Mouse (Mus musculus) leukemia stem cell, adult 10-12 weeks (primary cell): ENCODE measurements around the gene Fam47e. TPM values are rescaled to one million over a fixed set of nuclear protein-coding genes. Genes with fewer than 3 reads are reported as not detected.

Experiments used
- polyA plus RNA-seq: library from polyadenylated mRNA; stranded (reverse); fragments of >175 nt; gene quantifications from 2 replicates; pipeline ENCODE4 v1.2.3, GENCODE M21; 2012; ENCODE audit warnings: low replicate concordance

Fam47e gene
- not detected in 2 replicates for polyA plus RNA-seq

GRCm38 (mm10) chr5:92554891-92555511 lies at the start of gene Fam47e:
Gene Fam47e (plus strand): TSS chr5:92555069.

GRCm38 (mm10) chr5:92506733-92507132 lies 48.1 kb upstream of the Fam47e start, which contains the start of gene Scarb2:
Gene Scarb2 (minus strand): TSS chr5:92506833.

GRCm38 (mm10) chr5:92602691-92603690 lies 48.1 kb downstream of the Fam47e start, which contains the start of gene Stbd1:
Gene Stbd1 (plus strand): TSS chr5:92603041.

Other genes with a start within 250 kb of the Fam47e start
- 53.0 and 55.4 TPM in 2 replicates for gene Sdad1, start 244.6 kb upstream of the Fam47e start, polyA plus RNA-seq
- gene Cxcl9, start 227.0 kb upstream of the Fam47e start, polyA plus RNA-seq = 1.5 and 2.3 TPM in 2 replicates
- gene Art3, start 223.2 kb upstream of the Fam47e start, polyA plus RNA-seq = not detected in 2 replicates
- gene Cxcl10, start 206.2 kb upstream of the Fam47e start, polyA plus RNA-seq = 0.77 TPM in 1 of 2 replicates, not detected in the other
- gene Nup54, start 119.8 kb upstream of the Fam47e start, polyA plus RNA-seq = 2.9 and 27.9 TPM in 2 replicates
- 6.4 and 7.3 TPM in 2 replicates for gene Scarb2, start 48.2 kb upstream of the Fam47e start, polyA plus RNA-seq
- 0.34 and 0.85 TPM in 2 replicates for gene Stbd1, start 48.0 kb downstream of the Fam47e start, polyA plus RNA-seq
- not detected in 2 replicates for gene Ccdc158, start 120.2 kb downstream of the Fam47e start, polyA plus RNA-seq
- 0.15 and 1.7 TPM in 2 replicates for gene Shroom3, start 128.4 kb downstream of the Fam47e start, polyA plus RNA-seq